Mouse (Mus musculus) ovary, postnatal 14 days (tissue): Measurements from ENCODE around the gene Xkr8.
A peak's percentile ranks its signal among the peaks of the same experiment; 100 is the strongest.
"Not testable (repeated sequence)": the region's sequence is repeated elsewhere in the genome, so short reads cannot be mapped to it uniquely, and the experiment has no call there.

Source experiments
- DNase-seq: peaks from one replicate; pipeline ENCODE4 v3.0.0; 2022; ENCODE audit warnings: low spot score

Xkr8 gene

GRCm38 (mm10) chr4:132737154-132737553, 4.8 kb upstream of the Xkr8 start:
- not testable (repeated sequence) for DNase-seq

GRCm38 (mm10) chr4:132735894-132736293, 3.5 kb upstream of the Xkr8 start:
- DNase-seq, result no peak

GRCm38 (mm10) chr4:132735389-132735788, 3.0 kb upstream of the Xkr8 start:
- DNase-seq, result no peak

GRCm38 (mm10) chr4:132734766-132735165, 2.4 kb upstream of the Xkr8 start:
- no peak for DNase-seq

GRCm38 (mm10) chr4:132733071-132733770, 875 bp upstream of the Xkr8 start:
- DNase-seq, result no peak

GRCm38 (mm10) chr4:132731616-132732015, 730 bp downstream of the Xkr8 start:
- no peak for DNase-seq

- DNase-seq, result no peak
Observed at GRCm38 (mm10) chr4:132728233-132728632, 4.1 kb downstream of the Xkr8 start.

GRCm38 (mm10) chr4:132718251-132718650, 14.1 kb downstream of the Xkr8 start:
- DNase-seq, result no peak

GRCm38 (mm10) chr4:132713181-132713580, 19.2 kb downstream of the Xkr8 start:
- no peak for DNase-seq

- DNase-seq, result no peak
Observed at GRCm38 (mm10) chr4:132706885-132707284, 25.5 kb downstream of the Xkr8 start.

GRCm38 (mm10) chr4:132702076-132702475, 30.3 kb downstream of the Xkr8 start:
- no peak for DNase-seq

GRCm38 (mm10) chr4:132693366-132693765, 39.0 kb downstream of the Xkr8 start:
- no peak for DNase-seq

GRCm38 (mm10) chr4:132689634-132690033, 42.7 kb downstream of the Xkr8 start:
- no peak for DNase-seq

- peak; percentile 8 for DNase-seq
Observed at GRCm38 (mm10) chr4:132676771-132677539, 55.4 kb downstream of the Xkr8 start.
